Mouse (Mus musculus): Measurements from ENCODE around the gene Adora1.
A peak's percentile ranks its signal among the peaks of the same experiment; 100 is the strongest.
"Not testable (repeated sequence)": the region's sequence is repeated elsewhere in the genome, so short reads cannot be mapped to it uniquely, and the experiment has no call there.

Adora1 gene

DNA sequence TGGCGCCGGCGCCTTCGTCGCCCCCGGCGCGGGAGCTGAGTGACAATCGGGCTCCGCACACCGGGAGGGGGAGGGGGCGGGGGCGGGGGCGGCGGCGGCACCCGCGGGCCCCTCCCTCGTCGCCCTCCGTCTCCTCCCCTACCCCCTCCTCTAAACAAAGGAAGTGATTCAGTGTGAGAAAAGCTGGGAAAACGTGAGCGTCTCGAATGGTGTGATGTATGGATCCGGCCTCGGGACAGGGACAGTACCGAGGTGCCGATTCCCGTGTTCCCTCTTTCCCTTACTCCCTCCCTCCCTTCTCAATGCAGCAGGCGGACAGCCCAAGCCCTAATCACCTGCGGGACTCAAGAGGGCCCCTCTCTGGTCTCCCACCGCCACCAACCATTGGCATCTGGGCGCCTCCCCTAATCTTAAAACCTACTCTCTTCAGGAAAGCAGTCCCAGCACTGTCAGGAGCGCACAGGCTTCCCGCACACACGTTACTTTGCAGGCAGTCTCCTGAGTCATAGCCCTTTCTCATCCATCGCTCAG is at the start of gene Adora1:
Adora1 (minus strand) TSS at position 41 of the 531 bp plus-strand sequence.
- DNase-seq (ENCODE audit: low read depth, low spot score): no peak

DNA sequence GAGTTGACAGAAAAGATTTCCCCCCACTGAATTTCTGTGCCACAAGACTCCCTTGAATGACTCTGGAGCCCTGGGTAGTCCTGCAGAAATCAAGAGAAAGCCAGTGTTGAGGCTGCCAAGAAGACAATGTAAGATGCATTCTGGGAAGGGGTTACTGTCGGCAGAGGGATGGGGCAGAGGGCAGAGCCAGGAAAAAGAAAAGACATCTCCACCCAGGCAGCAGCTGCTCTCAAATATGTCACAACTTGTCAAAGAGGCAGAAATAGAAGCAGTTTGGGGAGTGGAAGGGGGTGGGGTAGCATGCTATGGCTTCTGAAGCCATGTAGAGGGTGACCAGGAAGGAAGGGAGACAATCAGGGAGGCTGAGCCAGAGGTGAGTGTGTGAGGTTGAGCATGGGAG is 47.9 kb upstream of the Adora1 start:
- DNase-seq (ENCODE audit: low read depth, low spot score): no peak

DNA sequence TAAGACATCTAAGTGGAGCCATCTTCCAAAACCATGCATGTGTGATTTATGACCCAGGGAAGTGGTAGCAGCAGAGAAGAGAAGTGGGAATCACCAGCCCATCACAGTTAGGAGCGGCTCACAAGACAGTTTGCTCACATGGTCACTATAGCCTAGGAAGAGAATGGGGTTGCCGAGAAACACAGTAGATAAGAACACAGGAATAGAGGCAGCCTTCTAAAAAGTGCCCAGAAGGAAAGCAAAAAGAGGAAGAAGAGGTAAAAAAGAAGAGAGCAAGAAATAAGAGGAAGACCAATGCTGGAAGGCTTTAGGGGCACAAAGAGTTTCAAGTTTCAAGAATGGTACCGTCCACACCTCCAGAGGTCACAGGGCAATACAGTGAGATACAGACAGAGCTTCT is 47.1 kb upstream of the Adora1 start:
- DNase-seq (ENCODE audit: low read depth, low spot score): no peak

DNA sequence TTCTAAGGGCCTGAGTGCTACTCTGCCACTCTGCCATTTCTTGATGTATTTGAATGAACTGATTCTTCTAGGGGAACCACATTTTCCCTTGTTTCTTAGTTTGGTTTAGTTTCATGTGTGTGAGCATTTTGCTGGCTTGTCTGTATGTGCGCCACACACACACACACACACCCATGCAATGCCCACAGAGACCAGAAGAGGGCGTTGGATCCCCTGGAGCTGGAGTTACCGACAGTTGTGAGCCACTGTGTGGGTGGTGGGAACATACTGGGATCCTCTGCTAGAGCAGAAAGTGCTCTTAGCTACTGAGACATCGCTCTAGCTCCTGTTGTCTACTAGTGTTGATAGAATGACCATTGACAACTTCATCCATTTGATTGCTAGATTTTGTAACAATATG is 46.3 kb upstream of the Adora1 start:
- no peak for DNase-seq (ENCODE audit: low read depth, low spot score)

DNA sequence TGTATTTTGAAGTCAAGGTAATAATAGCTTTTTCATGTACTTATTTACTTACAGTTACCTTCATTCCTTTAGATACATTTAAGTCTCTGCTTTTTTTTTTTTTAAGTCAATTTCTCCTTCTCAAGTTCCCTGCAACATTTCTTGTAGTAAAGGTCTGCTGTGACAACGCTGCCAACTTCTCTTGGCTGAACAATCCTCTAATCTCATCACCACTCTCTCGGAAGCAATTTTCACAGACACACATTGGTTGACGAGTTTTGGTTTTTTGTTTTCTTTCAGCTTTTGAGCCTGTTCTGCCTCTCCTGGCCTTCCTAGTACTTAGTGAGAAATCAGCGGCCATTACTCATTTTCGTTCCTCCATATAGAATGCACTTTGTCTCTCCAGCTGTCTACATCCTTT is 44.9 kb upstream of the Adora1 start:
- no peak for DNase-seq (ENCODE audit: low read depth, low spot score)

DNA sequence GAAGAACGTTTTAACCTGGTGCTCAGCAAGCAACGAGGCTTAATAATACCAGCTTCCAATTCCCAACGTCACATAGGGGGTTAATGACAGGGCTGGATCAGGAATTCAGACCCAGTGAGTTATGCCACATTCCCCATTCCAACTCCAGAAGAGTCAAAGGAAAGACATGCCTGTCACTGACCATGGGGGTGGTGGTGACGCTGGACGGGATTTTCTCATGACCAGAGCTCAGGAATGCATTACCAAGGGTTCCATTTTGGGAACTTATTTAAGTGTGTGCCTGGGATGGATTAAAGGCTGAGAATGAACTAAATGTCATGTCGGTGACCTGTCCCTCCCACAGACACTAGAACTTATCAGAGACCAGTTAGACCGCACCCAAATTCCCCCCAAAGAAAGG is 41.6 kb upstream of the Adora1 start:
- DNase-seq (ENCODE audit: low read depth, low spot score): no peak

DNA sequence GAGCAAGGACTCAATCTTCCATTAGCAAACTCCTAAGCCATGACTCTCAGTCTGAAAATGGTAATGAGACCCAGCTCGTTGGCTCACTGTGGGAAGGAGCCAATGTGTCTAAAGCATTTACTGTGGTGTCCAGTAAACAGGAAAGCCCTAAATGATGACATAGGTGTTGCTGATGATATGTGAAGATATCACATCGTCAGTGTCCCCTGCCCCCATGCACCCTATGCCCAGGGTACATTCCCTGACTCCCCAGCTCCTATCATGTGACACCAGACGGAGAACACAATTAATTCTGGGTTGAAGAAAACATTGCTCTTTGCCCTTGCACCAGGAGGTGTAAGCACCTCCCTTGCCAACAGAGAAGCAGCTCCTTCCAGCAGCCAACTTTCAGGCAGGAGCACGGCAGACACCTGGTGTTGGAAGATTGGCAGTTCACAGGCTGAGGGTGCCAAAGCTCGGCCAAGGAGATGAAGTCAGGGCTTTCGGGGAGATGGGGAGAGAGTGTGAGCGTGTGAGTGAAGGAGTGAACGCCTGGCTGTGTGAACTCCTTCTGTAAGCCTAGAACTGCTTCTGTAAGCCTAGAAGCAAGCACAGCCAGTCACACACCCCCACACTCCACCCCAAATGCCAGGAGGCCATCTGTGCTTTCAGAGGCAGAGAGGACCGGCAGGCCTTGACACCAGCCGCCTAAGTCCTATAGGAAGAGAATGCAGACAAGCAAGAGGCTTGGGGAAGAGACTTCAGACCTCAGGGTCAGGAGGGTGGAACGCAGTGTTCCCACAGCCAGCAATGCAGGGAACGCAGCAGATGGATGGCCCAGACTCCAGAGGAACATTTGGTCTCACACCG is 40.6 kb upstream of the Adora1 start:
- peak; percentile 56 for DNase-seq (ENCODE audit: low read depth, low spot score)

DNA sequence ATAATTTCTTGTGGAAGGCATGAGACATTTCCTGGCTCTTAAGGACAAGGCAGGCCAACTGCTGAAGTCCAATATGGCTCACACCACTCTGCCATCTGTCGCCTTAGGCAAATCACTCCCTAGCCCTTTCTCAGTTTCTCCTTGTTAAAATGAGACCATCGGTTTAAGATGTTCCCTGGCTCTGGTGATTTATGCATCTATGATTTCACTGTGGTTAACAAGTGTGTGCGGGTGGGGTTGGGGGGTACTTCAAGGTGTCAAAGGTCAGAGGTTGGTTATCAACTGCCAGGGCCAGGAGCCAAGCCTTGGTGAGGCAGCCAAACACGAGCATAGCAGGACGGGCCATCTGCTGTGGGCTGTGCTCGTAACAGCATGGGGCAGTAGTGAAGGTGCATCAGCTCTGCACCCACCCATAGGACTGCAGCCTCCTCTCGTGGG is 39.3 kb upstream of the Adora1 start:
- DNase-seq (ENCODE audit: low read depth, low spot score): peak; percentile 61

DNA sequence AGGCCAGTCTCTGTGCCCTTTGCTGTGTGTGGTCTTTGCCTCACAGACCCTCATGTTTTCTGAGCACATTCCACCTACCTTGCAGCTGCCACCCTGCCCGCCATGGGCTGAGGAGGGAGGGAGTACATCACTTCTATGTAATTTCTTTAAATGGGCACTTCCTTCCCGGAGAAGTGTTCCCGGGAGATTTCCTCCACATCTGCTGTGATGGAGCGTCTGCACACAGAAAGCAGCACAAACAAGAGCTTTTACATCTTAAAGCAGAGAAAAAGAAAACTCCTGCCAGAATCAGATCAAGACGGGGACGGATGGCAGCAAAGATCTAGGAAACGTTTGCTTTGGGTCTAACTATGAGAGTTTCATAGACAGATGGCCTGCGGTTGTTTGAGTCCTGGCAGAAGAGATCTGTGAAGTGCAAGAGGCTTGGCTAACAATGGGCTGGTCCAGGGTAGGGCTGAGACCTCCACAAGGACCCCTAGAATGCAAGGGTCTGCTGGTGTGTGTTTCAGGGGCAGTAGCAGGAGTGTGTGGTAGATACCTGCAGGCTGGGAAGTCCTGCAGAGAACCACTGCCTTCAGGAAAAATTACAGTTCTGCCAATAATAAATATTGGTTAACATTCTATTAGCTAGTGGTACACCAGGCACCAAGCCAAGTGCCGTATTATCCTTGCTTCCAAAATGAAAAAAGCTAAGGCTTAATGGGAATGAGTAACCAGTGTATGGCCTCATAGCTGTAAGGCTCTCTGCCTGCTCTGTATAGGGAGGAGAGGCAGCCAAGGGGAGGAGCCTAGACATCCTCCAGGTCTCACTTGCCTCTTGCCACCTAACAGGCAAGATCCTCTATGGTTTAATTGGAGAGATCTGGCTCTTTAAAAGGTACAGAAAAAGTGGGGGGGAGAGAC is 38.5 kb upstream of the Adora1 start:
- no peak for DNase-seq (ENCODE audit: low read depth, low spot score)

DNA sequence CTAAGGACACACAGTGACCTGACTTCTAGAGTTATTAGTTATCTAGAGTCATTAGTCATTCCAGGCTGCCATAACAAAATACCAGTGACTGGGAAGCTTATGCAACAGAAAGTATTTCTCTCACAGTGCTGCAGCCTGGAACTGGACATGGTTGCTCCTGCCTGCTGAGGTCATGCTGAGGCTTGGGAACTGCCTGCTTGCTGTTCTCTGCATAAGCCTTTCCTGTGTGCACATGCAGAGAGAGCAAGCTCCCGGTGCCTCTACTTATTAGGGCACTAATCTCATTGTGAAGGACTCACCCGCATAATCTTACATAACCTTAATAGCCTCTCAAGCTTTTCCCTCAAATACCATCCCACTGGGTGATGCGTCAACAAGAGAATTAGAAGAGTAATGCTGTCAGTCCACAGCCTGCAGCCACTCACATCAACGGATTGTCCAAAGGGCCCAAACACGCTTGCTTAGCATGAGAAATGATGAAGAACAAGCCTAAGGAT is 37.6 kb upstream of the Adora1 start:
- DNase-seq (ENCODE audit: low read depth, low spot score): no peak

DNA sequence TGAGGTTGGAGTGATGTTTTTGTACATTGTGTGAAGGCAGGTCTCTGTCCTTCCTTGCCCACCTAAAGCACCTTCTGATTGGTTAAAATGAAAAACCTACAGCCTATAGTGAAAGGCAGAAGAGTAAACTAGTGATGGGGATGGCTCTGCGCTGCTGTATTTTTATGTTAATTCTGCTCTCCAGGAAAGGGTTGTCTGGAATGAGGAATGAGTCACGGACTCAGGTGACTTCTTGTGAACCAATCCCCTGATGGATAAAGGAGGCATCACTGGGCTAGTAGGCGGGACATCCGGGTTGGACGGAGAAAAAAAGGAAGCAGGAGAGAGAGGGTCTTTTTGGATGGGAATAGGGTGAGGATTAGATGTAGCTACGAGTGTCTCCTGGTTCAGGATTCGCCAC is 34.8 kb upstream of the Adora1 start:
- no peak for DNase-seq (ENCODE audit: low read depth, low spot score)

DNA sequence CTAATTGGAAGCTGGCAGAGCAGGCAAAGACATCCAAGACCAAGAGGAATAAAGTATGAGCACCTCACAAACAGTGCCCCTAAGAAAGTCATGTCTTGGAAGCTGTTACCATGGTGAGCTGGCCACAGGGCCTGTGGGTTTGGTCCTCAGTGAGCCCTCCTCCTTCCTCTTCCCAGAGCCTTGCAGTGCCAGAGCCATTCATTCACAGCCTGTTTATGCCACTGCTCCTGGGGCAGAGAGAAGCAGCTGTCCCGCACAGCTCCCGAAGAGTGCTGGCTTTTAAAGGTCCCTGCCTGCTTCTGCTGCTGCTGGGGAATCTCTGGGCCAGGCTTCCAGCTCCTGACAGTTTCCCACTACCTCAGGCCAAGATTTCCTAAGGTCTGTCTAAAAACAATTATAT is 30.6 kb upstream of the Adora1 start:
- DNase-seq (ENCODE audit: low read depth, low spot score): no peak

DNA sequence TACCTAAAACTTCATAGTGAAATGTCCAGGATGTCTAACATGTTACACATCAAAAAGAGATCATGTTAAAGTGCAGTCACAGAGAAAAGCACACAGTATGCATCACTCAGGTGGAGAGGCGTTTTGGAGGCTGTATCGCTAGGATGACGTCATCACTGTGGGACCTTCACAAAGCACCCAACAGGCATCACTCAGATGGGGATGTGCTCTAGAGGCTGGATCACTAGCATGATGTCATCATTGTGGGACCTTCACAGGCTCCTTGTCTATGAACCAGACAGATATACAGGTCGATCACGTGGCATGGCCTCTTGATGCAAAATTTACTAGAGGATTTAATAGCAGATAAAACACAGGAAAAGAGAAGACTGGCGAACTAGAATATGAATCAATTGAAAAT is 29.1 kb upstream of the Adora1 start:
- no peak for DNase-seq (ENCODE audit: low read depth, low spot score)

DNA sequence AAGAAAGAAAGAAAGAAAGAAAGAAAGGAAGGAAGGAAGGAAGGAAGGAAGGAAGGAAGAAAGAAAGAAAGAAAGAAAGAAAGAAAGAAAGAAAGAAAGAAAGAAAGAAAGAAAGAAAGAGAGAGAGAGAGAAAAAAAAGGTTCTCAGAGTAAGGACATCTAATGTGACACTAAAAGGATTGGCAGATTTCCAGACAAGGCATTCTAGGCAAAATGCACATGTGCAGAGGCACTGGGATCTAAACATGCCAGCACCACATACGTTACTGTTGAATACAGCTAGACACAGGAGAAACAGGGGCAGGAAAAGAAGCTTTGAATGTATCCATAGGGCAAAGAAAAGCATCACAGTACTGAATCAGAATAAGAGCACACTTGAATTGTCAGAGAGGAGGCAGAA is 14.4 kb upstream of the Adora1 start:
- DNase-seq (ENCODE audit: low read depth, low spot score): not testable (repeated sequence)

DNA sequence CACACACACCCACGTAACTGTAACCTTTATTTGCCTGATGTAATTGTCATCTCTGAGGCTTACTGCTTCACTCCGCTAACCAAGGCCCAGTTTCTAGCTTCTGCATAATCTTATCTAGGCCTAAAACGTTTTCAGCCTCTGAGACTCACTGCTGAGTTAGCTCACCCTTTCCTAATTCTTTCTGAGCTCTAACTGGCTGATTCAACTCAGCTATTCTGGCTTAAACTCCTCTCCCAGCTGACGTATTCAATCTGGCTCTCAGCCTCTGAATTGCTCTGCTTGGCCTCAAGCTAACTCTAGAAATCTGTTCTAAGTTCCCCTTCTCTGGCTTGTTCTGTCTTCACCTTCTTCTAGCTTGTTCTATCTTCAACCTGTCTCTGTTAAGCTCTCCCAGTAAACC is 11.4 kb upstream of the Adora1 start:
- DNase-seq (ENCODE audit: low read depth, low spot score): peak; percentile 47

DNA sequence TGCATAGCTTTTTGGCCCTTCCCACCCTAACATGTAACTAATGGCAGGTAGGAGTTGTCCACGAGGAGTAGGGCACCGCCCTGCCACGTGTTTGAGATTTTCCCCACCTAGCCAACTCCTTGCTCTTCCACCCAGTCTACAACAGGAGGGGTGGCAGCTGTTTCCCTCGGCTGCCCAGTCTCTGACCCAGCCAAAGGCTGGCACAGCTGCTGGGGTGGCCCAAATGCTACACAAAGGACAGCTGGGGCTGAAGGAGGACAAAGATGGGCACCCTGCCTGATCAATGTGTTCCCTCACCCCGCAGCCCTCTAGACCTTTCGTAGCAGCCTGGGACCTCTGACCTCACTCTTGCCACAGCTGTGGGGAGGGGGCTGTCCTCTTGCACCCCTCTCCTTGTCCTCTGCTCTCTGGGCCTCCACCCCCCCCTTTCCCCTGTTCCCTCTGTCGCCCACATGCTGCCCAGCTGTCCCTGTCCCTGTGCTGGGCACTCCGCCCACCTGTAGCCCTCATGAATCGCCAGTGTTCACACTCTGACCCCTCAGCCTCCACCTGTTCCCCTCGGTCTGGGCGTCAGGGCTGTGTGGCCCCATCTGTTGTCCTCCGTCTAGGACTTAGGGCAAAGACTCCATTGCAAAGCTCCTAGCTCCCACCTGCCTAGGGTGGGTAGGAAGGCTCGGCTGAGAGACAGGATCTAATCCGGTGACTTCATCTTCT is 9.9 kb upstream of the Adora1 start:
- no peak for DNase-seq (ENCODE audit: low read depth, low spot score)

DNA sequence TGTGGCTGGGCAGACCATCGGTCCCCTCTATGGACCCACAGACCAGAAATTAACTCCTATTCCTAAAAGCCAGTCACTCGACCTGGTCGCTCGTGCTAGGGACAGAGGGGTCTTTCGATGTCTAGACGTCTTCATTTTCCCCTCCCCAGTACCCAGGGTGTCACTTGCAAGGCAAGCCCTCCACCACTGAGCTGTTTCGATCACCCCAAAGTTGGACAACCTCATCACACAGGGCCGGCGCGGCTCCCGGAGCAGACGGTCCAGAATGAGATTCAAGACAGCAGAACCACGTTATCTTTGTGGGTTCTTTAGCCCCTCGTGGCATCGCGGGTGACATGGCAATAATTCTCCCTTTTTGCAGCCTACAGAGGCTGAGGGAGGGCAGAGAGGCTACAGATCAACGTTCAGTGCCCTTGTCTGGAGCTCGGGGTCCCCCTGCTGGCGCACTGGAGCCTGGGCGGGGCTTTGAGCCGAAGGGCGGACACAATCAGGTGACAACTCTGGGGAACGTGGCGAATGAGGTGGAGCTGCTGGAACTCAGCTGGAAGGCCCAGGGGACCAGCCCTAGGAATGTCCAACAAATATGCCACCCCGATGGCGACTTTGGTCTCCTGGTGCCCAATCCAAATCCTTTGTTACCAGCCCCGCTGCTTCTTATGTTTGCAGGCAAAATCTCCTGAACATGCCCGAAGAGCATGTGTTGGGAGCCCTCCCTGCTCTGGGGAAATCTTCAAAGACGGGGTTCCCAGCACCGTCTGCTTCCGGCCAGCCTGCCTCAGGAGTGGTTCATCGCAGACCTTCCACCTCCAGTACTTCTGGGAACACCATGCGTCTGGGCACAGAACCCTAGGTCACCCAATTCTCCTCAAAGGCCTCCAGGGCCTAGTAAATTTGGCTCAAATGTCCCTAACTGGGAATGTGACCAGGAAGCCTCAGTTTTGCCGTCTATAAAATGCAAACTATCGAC is 9.0 kb upstream of the Adora1 start:
- DNase-seq (ENCODE audit: low read depth, low spot score): peak; percentile 72

DNA sequence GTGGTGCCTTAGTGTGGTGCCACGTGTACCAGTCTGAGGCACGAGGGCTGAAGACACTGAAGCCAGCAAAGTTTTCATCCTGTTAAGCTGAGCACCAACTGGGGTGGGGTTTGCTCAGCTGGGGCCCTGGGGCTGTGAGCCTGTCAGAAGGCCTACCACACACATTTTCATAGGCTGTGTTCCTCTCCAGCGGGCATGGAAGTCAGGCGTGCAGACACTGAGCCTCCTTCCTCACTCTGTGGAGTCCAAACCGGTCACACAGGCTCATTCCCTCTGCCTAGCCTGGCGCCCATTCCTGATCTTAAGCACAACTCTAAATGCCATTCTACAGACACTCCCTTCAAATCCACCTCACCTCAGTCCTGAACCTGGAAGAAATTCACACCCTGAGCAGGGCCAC is 8.3 kb upstream of the Adora1 start:
- no peak for DNase-seq (ENCODE audit: low read depth, low spot score)

DNA sequence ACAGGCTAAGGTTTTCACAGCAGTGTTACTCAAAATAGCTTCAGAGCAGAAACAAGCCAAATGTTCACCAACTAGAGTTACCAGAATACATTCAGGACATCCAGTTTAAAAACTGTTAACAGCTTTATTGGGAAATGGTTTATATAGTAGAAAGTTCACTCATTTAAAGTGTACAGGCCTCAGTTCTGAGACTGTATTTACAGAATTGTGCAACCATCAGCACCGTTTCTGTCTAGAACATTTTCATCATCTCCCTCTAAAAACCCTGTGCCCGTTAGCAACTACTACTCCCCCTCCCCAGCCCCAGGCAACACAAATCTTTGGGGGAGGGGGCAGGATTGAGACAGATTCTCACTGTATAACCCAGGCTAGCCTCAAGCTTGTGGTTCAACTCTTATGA is 7.1 kb upstream of the Adora1 start:
- no peak for DNase-seq (ENCODE audit: low read depth, low spot score)

DNA sequence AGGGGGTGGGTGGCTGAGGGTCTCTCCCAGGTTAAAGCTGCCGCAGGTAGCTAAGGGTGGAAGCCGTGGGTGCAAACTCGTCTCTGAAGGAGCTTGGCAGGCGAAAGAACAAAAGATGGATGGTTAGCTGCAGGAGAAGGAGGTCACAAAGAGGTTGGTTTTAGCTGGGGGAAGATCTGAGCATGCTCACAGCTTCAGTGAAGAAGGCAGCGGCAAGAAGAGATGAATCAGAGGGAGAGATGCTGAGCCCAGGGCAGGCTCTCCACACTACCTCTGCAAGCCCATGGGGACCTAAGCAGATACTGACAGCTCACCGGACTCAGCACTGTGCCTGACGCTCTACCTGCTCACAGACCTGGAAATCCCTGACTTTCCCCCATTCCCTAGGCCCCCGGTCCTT is 6.1 kb upstream of the Adora1 start:
- no peak for DNase-seq (ENCODE audit: low read depth, low spot score)
